Mouse (Mus musculus) stomach, embryonic 16.5 days (tissue): ENCODE measurements around the gene Polr2j. TPM values are rescaled to one million over a fixed set of nuclear protein-coding genes. Genes with fewer than 3 reads are reported as not detected.
A peak's percentile ranks its signal among the peaks of the same experiment; 100 is the strongest.

Experiments used
- ATAC-seq: fragments of 200-750 bp; cut with Nextera tagmentation; 2 replicates; pipeline ENCODE4 v1.8.0; 2017; ENCODE audit warnings: moderate number of reproducible peaks, moderate TSS enrichment; ENCODE audit not compliant: insufficient read depth, low FRiP score
- H3K27ac ChIP-seq: fragments of 300-500 bp; sonication (generic); 2 replicates; pipeline ENCODE4 v1.5.1; 2014; ENCODE audit warnings: low read length
- H3K27me3 ChIP-seq: fragments of 300-500 bp; sonication (generic); 2 replicates; pipeline ENCODE4 v1.6.1; 2014; ENCODE audit warnings: low read length, control low read depth, mixed read lengths; ENCODE audit not compliant: control insufficient read depth, insufficient read depth
- H3K36me3 ChIP-seq: fragments of 300-500 bp; sonication (generic); 2 replicates; pipeline ENCODE4 v1.6.1; 2014; ENCODE audit warnings: low read length; ENCODE audit not compliant: control insufficient read depth, insufficient read depth
- H3K4me1 ChIP-seq: fragments of 300-500 bp; sonication (generic); 2 replicates; pipeline ENCODE4 v1.6.1; 2014; ENCODE audit warnings: low read length, control low read depth, mixed read lengths; ENCODE audit not compliant: control insufficient read depth, insufficient read depth
- H3K4me2 ChIP-seq: fragments of 300-500 bp; sonication (generic); 2 replicates; pipeline ENCODE4 v1.6.1; 2014; ENCODE audit warnings: low read depth, low read length, mixed read lengths
- H3K4me3 ChIP-seq: fragments of 300-500 bp; sonication (generic); replicated peaks from 2 replicates; pipeline ENCODE4 v1.5.1; 2014; ENCODE audit warnings: mild to moderate bottlenecking, low read length
- H3K9ac ChIP-seq: fragments of 300-500 bp; sonication (generic); 2 replicates; pipeline ENCODE4 v1.6.1; 2014; ENCODE audit warnings: low read length
- H3K9me3 ChIP-seq: fragments of 300-500 bp; sonication (generic); replicated peaks from 2 replicates; pipeline ENCODE4 v1.6.1; 2016; ENCODE audit warnings: low read length, control low read depth; ENCODE audit not compliant: control insufficient read depth
- WGBS: fragments of 180-500 bp; shearing (Covaris S2); extraction: QIAGEN DNeasy Blood & Tissue Kit; methylation state at CpG from one replicate; pipeline ENCODE4 v1.1.7; 2014; 5-methylcytosine and 5-hydroxymethylcytosine counted together
- microRNA-seq: library from miRNA; unstranded; fragments of <30 nt; microRNA quantifications from one replicate; pipeline ENCODE4, GENCODE M21; 2016
- polyA plus RNA-seq: library from polyadenylated mRNA; unstranded; fragments of >200 nt; fragmentation: Nextera tagmentation; extraction: Ambion mirVana; gene quantifications from 2 replicates; pipeline ENCODE4 v1.2.1, GENCODE M21; 2015

The Polr2j gene
- polyA plus RNA-seq, 1 experiment from 2014 or later: 198 TPM

DNA sequence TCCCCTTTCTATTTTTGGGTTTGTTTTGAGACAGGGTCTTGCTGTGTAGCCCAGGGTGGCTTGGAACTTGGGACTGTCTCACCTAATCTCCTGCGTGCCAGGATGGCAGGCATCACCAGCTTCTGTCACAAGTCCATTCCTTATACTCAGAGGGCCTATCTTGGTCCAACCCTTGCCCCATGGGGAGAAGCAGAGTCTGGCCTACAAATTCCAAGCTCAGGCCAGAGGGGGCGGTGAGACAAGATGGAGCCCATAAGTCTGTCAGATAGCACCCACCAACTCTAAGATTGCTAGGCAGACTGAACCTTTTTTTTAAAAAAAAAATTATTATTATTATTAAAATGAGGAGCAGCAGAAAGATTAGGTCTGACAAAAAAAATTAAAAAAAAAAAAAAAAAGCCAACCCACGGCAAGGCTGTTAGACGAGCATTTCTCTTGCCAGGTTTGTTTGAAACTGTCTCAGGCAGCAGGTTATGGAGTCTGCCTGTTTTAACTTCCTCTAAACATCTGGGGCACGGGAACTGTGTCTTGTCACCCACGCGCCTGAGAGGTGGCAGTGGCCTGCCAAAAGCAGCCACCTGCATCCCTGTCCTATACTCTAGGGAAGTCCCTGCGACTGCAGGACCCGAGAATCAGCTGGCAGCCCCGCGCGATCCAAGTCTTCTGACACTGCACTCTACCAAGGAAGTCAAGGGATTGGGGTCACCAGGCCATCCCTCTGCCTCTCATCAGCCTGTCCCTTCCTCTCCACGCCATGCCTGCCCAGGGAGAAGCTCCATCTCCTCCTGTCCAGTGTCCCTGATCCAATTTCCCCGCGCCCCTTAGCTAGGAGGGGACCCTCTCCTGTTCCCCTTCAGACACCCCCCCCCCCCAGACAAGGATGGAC lies 53.4 kb downstream of the Polr2j start:
- Histone ChIP-seq H3K27ac (peak overlapping the region; percentile 27), H3K9ac (peak overlapping the region; percentile 76), H3K27me3 (no peaks in the 10 kb centered on the region), H3K9me3 (no peaks in the 10 kb centered on the region), H3K4me3 (peak overlapping the region; percentile 66), H3K4me1 (peaks cover 12% of the 10 kb centered on the region), H3K36me3 (no peaks in the 10 kb centered on the region), H3K4me2 (peak overlapping the region; percentile 98)
- peak; percentile 14; the same call in 1 of the 2 replicates for ATAC-seq
- 11% methylated on average over 15 of the region's 15 CpGs for WGBS

DNA sequence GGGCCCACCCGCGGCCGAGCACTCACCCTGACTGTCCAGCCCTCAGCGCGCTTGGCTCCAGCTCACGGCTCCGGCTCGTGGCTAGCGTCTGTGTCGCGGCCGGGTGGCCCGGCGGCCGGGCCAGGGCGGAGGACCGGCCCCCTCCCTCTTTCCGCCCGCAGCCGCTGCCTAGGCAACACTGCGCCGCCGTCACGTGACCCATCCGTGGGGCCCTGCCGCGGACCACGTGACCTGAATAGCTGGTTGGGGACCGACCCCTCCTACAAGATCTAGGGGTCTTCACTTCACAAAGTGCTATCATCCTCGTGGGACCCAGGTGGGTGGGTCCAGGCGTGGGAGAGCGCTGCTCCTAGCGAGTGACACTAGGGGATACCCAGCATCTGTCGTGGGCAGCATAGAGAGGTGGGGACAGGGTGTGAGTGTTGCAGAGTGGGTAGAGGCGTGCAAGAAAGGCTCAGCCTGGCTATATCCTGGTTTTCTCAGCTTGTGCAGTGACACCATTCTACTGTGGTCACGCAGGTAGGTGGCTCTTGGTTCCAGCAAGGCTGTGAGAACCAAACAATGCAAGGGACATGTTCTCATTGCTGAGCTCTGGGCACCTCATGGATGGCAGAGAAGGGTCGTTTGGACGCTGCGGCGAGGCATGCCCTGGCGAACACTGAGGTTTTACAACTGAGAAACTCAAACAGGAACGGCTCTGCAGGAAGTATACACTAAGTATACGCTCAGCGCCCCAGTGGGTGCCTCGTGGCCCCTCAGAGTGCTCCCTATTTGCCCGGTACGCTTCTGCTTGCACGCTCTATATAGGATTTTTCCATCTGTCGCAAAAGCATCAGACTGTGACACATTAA lies 54.3 kb downstream of the Polr2j start, which contains the start of gene Orai2:
Gene Orai2, minus strand, starts transcription at position 202 of the 851 bp plus-strand sequence.
- no peaks in the 10 kb centered on the region for H3K36me3 ChIP-seq
- peak within 1 kb of the TSS; percentile 98 for H3K4me2 ChIP-seq
- no peaks in the 10 kb centered on the region for H3K9me3 ChIP-seq
- WGBS: 2% methylated on average over 49 of the region's 49 CpGs
- H3K4me1 ChIP-seq: peaks cover 12% of the 10 kb centered on the region
- H3K27ac ChIP-seq: peak within 1 kb of the TSS; percentile 70
- H3K27me3 ChIP-seq: no peaks in the 10 kb centered on the region
- ATAC-seq: peak; percentile 81
- peak within 1 kb of the TSS; percentile 66 for H3K4me3 ChIP-seq
- H3K9ac ChIP-seq: peak within 1 kb of the TSS; percentile 76

DNA sequence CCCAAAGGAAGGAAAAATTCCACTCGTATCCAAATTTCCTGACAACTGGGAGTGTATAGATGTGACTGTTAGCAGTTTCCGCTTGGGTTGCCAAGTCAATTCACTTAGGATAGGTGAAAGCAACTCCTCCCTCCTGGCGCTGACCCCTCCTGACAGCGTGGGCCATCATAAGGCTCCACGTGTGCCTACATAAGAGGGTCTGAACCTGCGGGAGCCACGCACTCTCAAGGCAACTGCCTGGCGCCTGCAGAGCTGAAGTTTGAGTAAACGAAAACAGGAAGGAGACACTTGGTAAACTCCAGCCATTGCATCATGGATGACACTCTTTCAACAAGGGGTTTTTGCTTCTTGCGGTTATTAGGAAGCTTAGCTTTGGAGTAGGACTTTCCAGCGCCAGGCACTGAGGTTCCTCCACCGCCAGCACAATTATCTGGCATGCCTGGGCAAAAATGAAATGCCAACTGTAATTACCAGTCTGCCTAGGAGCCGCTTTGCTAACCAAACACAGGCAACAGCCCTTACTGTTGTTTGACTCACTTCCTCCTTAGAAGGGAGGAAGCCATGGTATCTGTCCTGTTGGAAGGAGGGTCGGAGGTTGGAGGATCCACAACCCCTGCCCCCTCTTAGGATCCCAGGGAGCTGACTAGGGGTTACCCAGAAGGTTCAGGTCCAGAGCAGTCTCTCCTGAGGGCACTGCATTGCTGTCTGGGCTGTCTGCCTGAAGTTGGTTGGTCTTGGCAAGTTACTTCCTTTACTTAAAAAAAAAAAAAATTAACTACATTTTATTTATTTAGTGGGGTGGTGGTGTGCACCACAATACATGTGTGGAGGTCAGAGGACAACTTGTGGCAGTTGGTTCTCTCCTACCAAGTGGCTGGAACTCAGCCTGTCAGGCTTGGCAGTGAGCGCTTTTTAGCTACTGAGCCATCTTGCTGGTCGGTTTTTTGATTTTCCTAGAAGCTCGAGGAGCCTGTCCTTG lies 55.2 kb downstream of the Polr2j start:
- peak overlapping the region; percentile 98 for H3K4me2 ChIP-seq
- peak overlapping the region; percentile 76 for H3K9ac ChIP-seq
- 26% methylated on average over 17 of the region's 17 CpGs for WGBS

More for the DNA sequence above, 55.2 kb downstream of the Polr2j start:
- Histone ChIP-seq H3K4me3 (peak overlapping the region; percentile 66), H3K27ac (peak overlapping the region; percentile 70), H3K36me3 (no peaks in the 10 kb centered on the region), H3K4me1 (peaks cover 12% of the 10 kb centered on the region), H3K9me3 (no peaks in the 10 kb centered on the region), H3K27me3 (no peaks in the 10 kb centered on the region)
- ATAC-seq: no peak

Small RNAs within 50 kb of the gene (microRNA-seq; reads per million reads assigned to microRNA genes)
- 1.5 reads per million for gene Mir7035

Other genes starting within 250 kb of the Polr2j start
- 649 and 704 TPM in 2 replicates for gene Hspb1, start 228.7 kb upstream of the Polr2j start, polyA plus RNA-seq
- gene Ywhag, start 182.0 kb upstream of the Polr2j start, polyA plus RNA-seq: 195 and 199 TPM in 2 replicates
- gene Ssc4d, start 142.1 kb upstream of the Polr2j start, polyA plus RNA-seq: 1.4 and 2.9 TPM in 2 replicates
- 1.8 and 2.0 TPM in 2 replicates for gene Zp3, start 136.5 kb upstream of the Polr2j start, polyA plus RNA-seq
- 23.7 and 24.5 TPM in 2 replicates for gene Dtx2, start 121.8 kb upstream of the Polr2j start, polyA plus RNA-seq
- 34.0 and 38.2 TPM in 2 replicates for gene Upk3b, start 78.1 kb upstream of the Polr2j start, polyA plus RNA-seq
- gene Upk3bl, start 62.1 kb upstream of the Polr2j start, polyA plus RNA-seq: 190 and 227 TPM in 2 replicates
- gene Rasa4, start 32.7 kb upstream of the Polr2j start, polyA plus RNA-seq: 9.6 and 9.7 TPM in 2 replicates
- 25.0 and 26.3 TPM in 2 replicates for gene Lrwd1, start 19.4 kb downstream of the Polr2j start, polyA plus RNA-seq
- 15.5 and 18.0 TPM in 2 replicates for gene Alkbh4, start 19.5 kb downstream of the Polr2j start, polyA plus RNA-seq
- 8.4 and 8.6 TPM in 2 replicates for gene Orai2, start 54.1 kb downstream of the Polr2j start, polyA plus RNA-seq
- gene Prkrip1, start 82.3 kb downstream of the Polr2j start, polyA plus RNA-seq: 44.5 and 45.3 TPM in 2 replicates
- gene Sh2b2, start 129.9 kb downstream of the Polr2j start, polyA plus RNA-seq: 1.7 and 2.3 TPM in 2 replicates